Mouse (Mus musculus): ENCODE data around the gene Asb14. TPM values are rescaled to one million over a fixed set of nuclear protein-coding genes. Genes with fewer than 3 reads are reported as not detected.
"Not testable (repeated sequence)": the region's sequence is repeated elsewhere in the genome, so short reads cannot be mapped to it uniquely, and the experiment has no call there.

The Asb14 gene
- polyA plus RNA-seq, 1 experiment from 2014 or later = 0.22 TPM

- H3K4me1 ChIP-seq = no peaks in the 10 kb centered on the region
- WGBS = 87% methylated on average over 12 of the region's 12 CpGs
- H3K9ac ChIP-seq (replicated peaks) = no peak overlapping the region
- H3K27ac ChIP-seq (replicated peaks) = no peak overlapping the region
- no peak overlapping the region for H3K4me3 ChIP-seq
- H3K4me2 ChIP-seq (replicated peaks) = no peak overlapping the region
- no peaks in the 10 kb centered on the region for H3K27me3 ChIP-seq
- no peaks in the 10 kb centered on the region for H3K9me3 ChIP-seq
- ATAC-seq (replicated peaks) = no peak
- no peaks in the 10 kb centered on the region for H3K36me3 ChIP-seq
Measured at GRCm38 (mm10) chr14:26900893-26901292, 6.5 kb downstream of the Asb14 start.

DNA sequence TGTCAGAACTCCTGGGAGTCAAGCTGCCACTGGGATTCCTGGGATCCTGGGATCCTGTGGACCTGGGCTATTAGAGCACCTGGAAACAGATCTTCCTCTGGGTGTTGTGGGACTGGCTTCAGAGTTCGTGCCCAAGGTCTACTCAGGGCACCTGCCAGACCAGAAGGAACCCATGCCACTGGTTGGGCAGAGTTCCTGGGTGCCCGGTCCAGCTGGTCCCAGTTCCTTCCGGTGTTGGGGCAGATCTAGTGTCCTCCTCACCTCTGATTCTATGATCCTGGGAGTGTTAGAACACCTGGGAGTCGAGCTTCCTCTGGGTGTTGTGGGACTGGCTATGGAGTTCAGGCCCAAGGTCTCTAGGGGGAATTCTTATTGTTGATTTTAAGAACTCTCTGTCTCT lies 13.0 kb downstream of the Asb14 start:
- ATAC-seq (replicated peaks) = no peak
- no peak overlapping the region for H3K4me2 ChIP-seq (replicated peaks)
- no peak overlapping the region for H3K9ac ChIP-seq (replicated peaks)
- no peak overlapping the region for H3K27ac ChIP-seq (replicated peaks)
- WGBS = 88% methylated on average over 4 of the region's 4 CpGs
- no peaks in the 10 kb centered on the region for H3K36me3 ChIP-seq
- no peaks in the 10 kb centered on the region for H3K9me3 ChIP-seq
- H3K4me3 ChIP-seq = no peak overlapping the region
- no peaks in the 10 kb centered on the region for H3K4me1 ChIP-seq
- H3K27me3 ChIP-seq = no peaks in the 10 kb centered on the region

DNA sequence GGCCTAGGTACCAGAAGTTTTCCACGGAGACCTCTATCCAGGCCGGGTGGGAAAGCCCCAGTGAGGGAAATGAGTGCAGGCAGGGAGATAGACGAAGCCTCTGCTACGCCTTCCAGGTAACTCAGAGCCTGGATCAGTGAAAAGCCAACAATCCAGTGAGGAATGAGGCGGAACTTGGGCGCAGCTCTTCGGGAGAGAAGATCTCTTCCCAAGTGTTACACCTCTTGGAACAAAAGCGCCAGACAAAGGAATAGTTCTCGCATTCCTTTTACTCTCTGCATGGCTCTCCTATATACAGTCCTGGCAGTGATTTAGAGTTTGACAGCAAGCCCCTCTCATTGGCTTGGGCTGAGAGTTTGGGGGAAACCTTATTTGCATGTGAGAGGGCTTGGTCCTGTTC lies 16.1 kb downstream of the Asb14 start:
- 42% methylated on average over 9 of the region's 9 CpGs for WGBS
- not testable (repeated sequence) for H3K27ac ChIP-seq (replicated peaks); H3K4me3 ChIP-seq; H3K36me3 ChIP-seq; H3K4me2 ChIP-seq (replicated peaks); H3K4me1 ChIP-seq; H3K27me3 ChIP-seq; H3K9me3 ChIP-seq; ATAC-seq (replicated peaks); H3K9ac ChIP-seq (replicated peaks)

DNA sequence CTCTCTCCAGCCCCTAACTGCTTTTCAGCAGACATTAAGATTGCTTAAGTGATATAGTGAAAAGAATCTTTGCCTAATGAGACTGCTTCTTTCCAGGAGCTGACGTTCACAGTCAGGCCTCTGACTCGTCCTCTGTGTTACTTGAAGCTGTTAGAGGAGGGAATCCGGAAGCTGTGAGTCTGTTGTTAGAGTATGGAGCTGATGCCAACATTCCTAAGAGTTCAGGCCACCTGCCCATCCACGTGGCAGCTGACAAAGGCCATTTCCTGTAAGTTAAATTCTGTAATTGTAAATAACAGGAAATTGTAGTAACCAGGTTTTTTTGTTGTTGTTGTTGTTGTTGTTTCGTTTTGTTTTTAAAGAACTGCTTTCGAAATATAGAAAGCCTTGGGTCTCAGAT lies 16.8 kb downstream of the Asb14 start:
- no peaks in the 10 kb centered on the region for H3K9me3 ChIP-seq
- no peak for ATAC-seq (replicated peaks)
- no peak overlapping the region for H3K27ac ChIP-seq (replicated peaks)
- no peak overlapping the region for H3K9ac ChIP-seq (replicated peaks)
- no peak overlapping the region for H3K4me2 ChIP-seq (replicated peaks)
- H3K36me3 ChIP-seq = no peaks in the 10 kb centered on the region
- no peaks in the 10 kb centered on the region for H3K27me3 ChIP-seq
- no peaks in the 10 kb centered on the region for H3K4me1 ChIP-seq
- no peak overlapping the region for H3K4me3 ChIP-seq
- 50% methylated on average over 6 of the region's 6 CpGs for WGBS

- H3K9ac ChIP-seq (replicated peaks) = no peak overlapping the region
- no peaks in the 10 kb centered on the region for H3K27me3 ChIP-seq
- no peak for ATAC-seq (replicated peaks)
- H3K9me3 ChIP-seq = no peaks in the 10 kb centered on the region
- WGBS = 93% methylated on average over 13 of the region's 13 CpGs
- no peak overlapping the region for H3K4me3 ChIP-seq
- H3K4me1 ChIP-seq = no peaks in the 10 kb centered on the region
- H3K36me3 ChIP-seq = no peaks in the 10 kb centered on the region
- H3K4me2 ChIP-seq (replicated peaks) = no peak overlapping the region
- H3K27ac ChIP-seq (replicated peaks) = no peak overlapping the region
Measured at GRCm38 (mm10) chr14:26911826-26912225, 17.5 kb downstream of the Asb14 start.

GRCm38 (mm10) chr14:26913681-26914268 lies 19.4 kb downstream of the Asb14 start:
- Histone ChIP-seq H3K27ac (replicated peaks) (no peak overlapping the region), H3K9me3 (no peaks in the 10 kb centered on the region), H3K9ac (replicated peaks) (no peak overlapping the region), H3K36me3 (peaks cover 4% of the 10 kb centered on the region; the same call in 1 of the 2 replicates), H3K4me2 (replicated peaks) (no peak overlapping the region), H3K27me3 (no peaks in the 10 kb centered on the region), H3K4me1 (no peaks in the 10 kb centered on the region), H3K4me3 (no peak overlapping the region)
- WGBS = 58% methylated on average over 9 of the region's 9 CpGs
- peak; percentile 48; the same call in 1 of the 2 replicates for ATAC-seq (replicated peaks)

DNA sequence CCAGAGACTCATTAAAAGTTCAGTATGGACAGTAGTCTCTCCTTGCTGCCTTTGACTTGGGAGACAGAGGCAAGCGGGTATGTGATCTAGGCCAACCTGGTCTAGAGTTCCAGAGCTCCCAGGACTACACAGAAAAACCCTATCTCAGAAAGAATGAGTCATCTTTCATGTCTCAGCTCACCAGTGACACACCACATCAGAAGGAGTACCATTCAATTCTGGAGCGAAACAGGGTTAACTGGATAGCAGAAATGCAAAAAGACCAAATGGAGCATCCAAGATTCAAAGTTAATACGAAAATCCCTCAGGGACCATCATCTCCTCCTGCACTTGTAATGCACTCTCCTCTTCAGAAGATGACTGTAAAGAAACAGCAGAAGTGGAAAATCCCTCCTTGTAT lies 25.0 kb downstream of the Asb14 start:
- H3K27me3 ChIP-seq = no peaks in the 10 kb centered on the region
- peaks cover 40% of the 10 kb centered on the region for H3K36me3 ChIP-seq
- H3K4me3 ChIP-seq = no peak overlapping the region
- 94% methylated on average over 3 of the region's 3 CpGs for WGBS
- H3K4me1 ChIP-seq = no peaks in the 10 kb centered on the region
- no peak for ATAC-seq (replicated peaks)
- no peak overlapping the region for H3K4me2 ChIP-seq (replicated peaks)
- H3K9ac ChIP-seq (replicated peaks) = no peak overlapping the region
- H3K27ac ChIP-seq (replicated peaks) = no peak overlapping the region
- H3K9me3 ChIP-seq = no peaks in the 10 kb centered on the region

DNA sequence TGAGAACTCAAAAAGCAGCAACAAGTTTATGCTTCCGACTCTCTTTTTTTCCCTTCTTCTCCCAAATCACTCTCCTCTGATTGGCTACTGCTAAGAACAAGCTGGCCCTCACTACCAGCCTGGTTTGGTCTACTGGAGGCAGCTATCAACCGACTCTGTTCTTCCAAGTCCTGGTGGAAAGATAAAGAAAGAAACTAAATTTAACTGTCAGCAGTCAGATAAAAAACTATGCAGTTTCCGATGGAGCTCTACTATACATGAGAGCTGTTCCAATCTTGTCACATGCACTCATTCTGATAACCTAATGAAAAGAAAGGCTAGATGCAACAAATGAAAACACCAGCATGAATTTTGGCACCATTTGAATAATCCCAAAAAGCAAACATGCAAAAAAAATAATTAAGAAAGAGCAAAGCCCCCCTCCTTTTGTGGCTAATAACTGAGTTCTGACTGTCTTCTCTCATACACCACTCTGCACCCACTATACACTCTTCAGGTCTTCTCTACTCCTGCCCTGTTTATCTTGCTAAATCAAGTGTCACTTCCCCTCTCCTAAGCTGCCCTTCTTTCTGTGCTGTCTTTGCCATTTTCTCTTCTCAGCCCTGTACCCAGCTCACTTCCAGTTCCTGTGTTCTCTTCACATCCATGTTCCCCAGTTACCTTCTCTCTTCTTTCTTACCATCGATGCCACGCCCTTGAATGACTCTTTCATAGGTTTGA lies 29.5 kb downstream of the Asb14 start:
- Histone ChIP-seq H3K9me3 (no peaks in the 10 kb centered on the region), H3K27ac (replicated peaks) (no peak overlapping the region), H3K4me2 (replicated peaks) (no peak overlapping the region), H3K27me3 (no peaks in the 10 kb centered on the region), H3K4me1 (no peaks in the 10 kb centered on the region), H3K9ac (replicated peaks) (no peak overlapping the region), H3K4me3 (no peak overlapping the region), H3K36me3 (peaks cover 59% of the 10 kb centered on the region)
- 93% methylated on average over 5 of the region's 5 CpGs for WGBS
- ATAC-seq (replicated peaks) = no peak

- Histone ChIP-seq H3K9ac (replicated peaks) (no peak overlapping the region), H3K27me3 (no peaks in the 10 kb centered on the region), H3K4me1 (no peaks in the 10 kb centered on the region), H3K4me2 (replicated peaks) (no peak overlapping the region), H3K9me3 (no peaks in the 10 kb centered on the region), H3K4me3 (no peak overlapping the region), H3K27ac (replicated peaks) (no peak overlapping the region), H3K36me3 (peaks cover 38% of the 10 kb centered on the region)
- no peak for ATAC-seq (replicated peaks)
- 91% methylated on average over 3 of the region's 3 CpGs for WGBS
Measured at GRCm38 (mm10) chr14:26934891-26935290, 40.5 kb downstream of the Asb14 start.

DNA sequence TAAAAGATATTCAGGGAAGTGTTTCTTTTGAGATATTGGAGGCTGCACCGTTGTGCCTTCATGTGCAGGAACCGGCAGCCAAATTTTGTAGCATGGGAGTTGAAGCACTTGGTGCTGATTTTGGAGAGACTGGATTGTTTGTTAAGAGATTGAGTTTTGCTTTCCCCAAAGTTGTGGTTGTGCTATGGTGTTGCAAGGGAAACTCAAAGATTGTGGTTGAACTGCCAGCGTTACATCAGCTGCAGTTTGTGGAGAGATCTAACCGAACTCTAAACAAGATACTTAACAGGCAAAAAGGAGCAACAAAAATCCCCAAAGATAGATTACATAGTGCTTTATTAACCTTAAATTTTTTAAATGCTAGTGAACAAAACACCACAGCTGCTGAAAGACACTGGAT lies 41.2 kb downstream of the Asb14 start:
- 91% methylated on average over 4 of the region's 4 CpGs for WGBS
- H3K27ac ChIP-seq (replicated peaks) = no peak overlapping the region
- no peak overlapping the region for H3K4me3 ChIP-seq
- no peaks in the 10 kb centered on the region for H3K27me3 ChIP-seq
- no peaks in the 10 kb centered on the region for H3K4me1 ChIP-seq
- no peak for ATAC-seq (replicated peaks)
- H3K36me3 ChIP-seq = peaks cover 42% of the 10 kb centered on the region
- no peaks in the 10 kb centered on the region for H3K9me3 ChIP-seq
- no peak overlapping the region for H3K9ac ChIP-seq (replicated peaks)
- no peak overlapping the region for H3K4me2 ChIP-seq (replicated peaks)

- not testable (repeated sequence) for H3K4me3 ChIP-seq; H3K9ac ChIP-seq (replicated peaks); H3K4me2 ChIP-seq (replicated peaks); H3K9me3 ChIP-seq; H3K4me1 ChIP-seq; H3K27me3 ChIP-seq; ATAC-seq (replicated peaks); H3K27ac ChIP-seq (replicated peaks)
- H3K36me3 ChIP-seq = peaks cover 49% of the 10 kb centered on the region
- WGBS = 80% methylated on average over 2 of the region's 2 CpGs
Measured at GRCm38 (mm10) chr14:26956139-26956538, 61.8 kb downstream of the Asb14 start.

DNA sequence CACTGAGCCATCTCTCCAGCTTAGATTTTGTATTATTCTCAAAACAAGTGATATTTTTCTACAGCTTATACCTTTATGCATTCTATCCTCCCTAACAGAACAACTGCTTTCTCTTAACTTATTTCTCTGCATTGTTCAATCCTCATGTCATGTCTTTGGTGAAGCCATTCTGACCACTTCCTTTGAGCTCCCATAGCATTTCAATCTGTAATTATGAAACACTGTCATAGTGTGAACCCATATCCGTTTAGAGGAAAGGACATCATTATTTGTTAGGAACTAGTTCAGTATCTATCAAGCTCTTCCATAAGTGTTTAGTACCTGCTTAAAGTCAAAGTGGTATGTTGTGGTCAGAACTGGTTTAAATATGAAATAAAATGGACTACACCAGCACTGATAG lies 66.2 kb downstream of the Asb14 start:
- Histone ChIP-seq H3K4me1 (no peaks in the 10 kb centered on the region), H3K27me3 (no peaks in the 10 kb centered on the region), H3K9me3 (no peaks in the 10 kb centered on the region), H3K4me2 (replicated peaks) (no peak overlapping the region), H3K36me3 (peaks cover 38% of the 10 kb centered on the region), H3K9ac (replicated peaks) (no peak overlapping the region), H3K27ac (replicated peaks) (no peak overlapping the region), H3K4me3 (no peak overlapping the region)
- no peak for ATAC-seq (replicated peaks)
- WGBS = 80% methylated on average over 1 of the region's 1 CpGs
